Mouse (Mus musculus): ENCODE measurements around the gene Chl1. TPM values are rescaled to one million over a fixed set of nuclear protein-coding genes. Genes with fewer than 3 reads are reported as not detected.
A peak's percentile ranks its signal among the peaks of the same experiment; 100 is the strongest.

Gene Chl1
- polyA plus RNA-seq, 1 experiment from 2014 or later: 52.5 TPM

DNA sequence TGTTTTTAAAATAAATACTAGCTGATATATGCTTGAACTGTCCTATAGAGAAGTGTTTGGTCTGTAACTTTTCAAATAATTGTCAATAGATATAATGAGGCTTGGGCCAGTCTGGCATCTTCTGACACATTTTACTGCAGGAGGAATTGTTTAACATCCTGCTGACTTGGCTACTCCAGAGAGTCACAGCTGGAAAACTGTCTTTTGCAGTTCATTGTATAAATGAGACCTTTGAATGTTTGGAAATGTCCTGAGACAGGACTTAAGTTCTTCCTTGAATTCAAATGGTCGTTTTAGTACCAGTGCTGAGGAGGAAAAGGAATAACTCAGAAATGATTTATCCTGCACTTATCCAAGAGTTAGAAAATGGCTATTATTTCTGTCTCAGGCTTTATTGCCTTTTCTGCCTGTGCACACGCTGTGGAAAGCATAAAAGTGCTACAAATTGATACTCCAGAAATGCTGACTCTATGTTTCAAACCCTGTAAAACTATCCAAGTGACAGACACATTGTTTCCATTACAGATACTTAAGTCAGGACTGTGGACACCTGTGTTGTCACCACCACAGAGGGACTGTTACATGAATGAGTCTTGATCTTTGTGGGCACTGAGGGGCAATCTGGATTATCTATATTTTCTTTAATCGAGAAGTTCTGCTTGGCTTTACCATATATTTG, 105.7 kb downstream of the Chl1 start:
- peak; percentile 48; the same call in 1 of the 2 replicates for ATAC-seq (ENCODE audit: low read depth)
- no peaks in the 10 kb centered on the region for H3K36me3 ChIP-seq
- H3K27me3 ChIP-seq: no peaks in the 10 kb centered on the region
- H3K4me1 ChIP-seq (replicated peaks): peaks cover 31% of the 10 kb centered on the region
- H3K4me2 ChIP-seq: no peak overlapping the region
- peak overlapping the region; percentile 29; the same call in 1 of the 2 replicates for H3K27ac ChIP-seq (replicated peaks)
- no peak overlapping the region for H3K4me3 ChIP-seq
- no peaks in the 10 kb centered on the region for H3K9me3 ChIP-seq
- no peak overlapping the region for H3K9ac ChIP-seq
- WGBS: 24% methylated on average over 3 of the region's 3 CpGs

DNA sequence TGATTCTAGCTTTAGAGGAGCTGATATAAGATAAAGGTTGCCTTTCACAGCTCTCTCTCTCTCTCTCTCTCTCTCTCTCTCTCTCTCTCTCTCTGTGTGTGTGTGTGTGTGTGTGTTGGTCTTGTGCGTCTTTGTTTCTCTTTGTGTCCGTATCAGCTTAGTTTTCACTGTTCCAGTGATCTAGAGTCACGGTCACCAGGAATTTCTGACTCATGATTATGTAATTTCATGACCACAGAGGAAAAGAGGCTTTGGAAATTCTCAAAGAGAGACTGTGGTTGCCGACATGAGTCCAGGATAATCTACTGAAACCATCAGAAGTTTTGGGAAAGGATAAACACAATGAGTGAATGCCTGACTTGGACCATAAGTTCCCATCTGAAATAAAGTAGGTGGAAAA, 110.5 kb downstream of the Chl1 start:
- no peak overlapping the region for H3K27ac ChIP-seq (replicated peaks)
- no peak overlapping the region for H3K4me2 ChIP-seq
- H3K9me3 ChIP-seq: no peaks in the 10 kb centered on the region
- no peaks in the 10 kb centered on the region for H3K36me3 ChIP-seq
- peaks cover 16% of the 10 kb centered on the region for H3K4me1 ChIP-seq (replicated peaks)
- WGBS: 71% methylated on average over 4 of the region's 4 CpGs
- ATAC-seq (ENCODE audit: low read depth): no peak
- no peak overlapping the region for H3K4me3 ChIP-seq
- H3K27me3 ChIP-seq: no peaks in the 10 kb centered on the region
- no peak overlapping the region for H3K9ac ChIP-seq

DNA sequence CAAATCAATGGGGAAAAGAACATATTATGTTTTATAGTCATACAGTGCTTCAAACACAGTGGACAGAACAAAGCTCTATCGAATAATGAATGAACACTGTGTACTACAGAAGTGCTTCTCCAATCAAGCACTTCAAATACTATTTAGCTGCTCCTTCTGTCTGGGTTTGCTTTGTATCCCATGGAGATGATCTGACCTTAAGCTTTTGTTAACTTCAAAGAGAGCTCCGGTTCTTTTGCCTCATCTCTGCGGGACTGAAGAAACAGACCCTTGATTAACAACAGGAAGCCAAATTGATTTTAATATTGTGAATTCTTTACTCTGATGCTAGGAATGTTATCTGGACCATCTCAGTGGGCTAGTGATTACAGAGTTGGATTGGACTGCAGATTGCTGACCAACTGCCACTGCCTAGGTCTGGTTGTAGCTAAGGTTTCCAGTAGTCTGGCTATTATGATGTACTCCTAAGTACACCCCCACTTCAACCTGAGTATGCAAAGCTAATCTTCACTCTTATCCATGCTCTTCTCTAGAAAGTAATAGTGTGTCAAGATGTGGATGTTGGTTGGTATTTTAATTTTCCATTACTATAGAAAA, 111.8 kb downstream of the Chl1 start:
- 16% methylated on average over 3 of the region's 3 CpGs for WGBS
- ATAC-seq (ENCODE audit: low read depth): no peak
- Histone ChIP-seq H3K4me2 (no peak overlapping the region), H3K9me3 (no peaks in the 10 kb centered on the region), H3K27me3 (no peaks in the 10 kb centered on the region), H3K4me1 (replicated peaks) (peaks cover 11% of the 10 kb centered on the region), H3K36me3 (no peaks in the 10 kb centered on the region), H3K9ac (no peak overlapping the region), H3K4me3 (no peak overlapping the region), H3K27ac (replicated peaks) (no peak overlapping the region)

DNA sequence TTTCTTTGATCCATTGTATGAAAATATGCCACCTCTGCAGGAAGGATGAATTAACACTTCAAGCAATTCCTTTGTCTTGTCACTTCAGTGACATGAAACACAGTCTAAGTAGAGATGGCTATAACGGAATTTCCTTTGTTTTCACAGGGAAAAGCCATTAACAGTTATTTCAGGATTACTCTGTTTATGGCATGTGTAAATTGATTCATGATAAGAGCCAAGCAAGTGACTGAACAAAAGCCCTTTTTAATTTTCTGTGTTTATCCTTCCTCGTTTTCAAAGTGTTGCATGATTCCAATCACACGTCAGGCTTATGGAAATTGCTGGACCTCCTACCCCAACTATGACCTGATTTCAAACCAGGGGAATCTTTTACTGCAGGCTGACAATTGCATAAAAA, 122.5 kb downstream of the Chl1 start:
- peak overlapping the region; percentile 67 for H3K27ac ChIP-seq (replicated peaks)
- H3K4me1 ChIP-seq (replicated peaks): 0 out of 2 replicates have a peak, but pooled peaks cover 4% of the 10 kb centered on the region
- no peak overlapping the region for H3K4me3 ChIP-seq
- no peak overlapping the region for H3K9ac ChIP-seq
- H3K27me3 ChIP-seq: no peaks in the 10 kb centered on the region
- no peaks in the 10 kb centered on the region for H3K36me3 ChIP-seq
- no peak overlapping the region for H3K4me2 ChIP-seq
- WGBS: 16% methylated on average over 3 of the region's 3 CpGs
- H3K9me3 ChIP-seq: no peaks in the 10 kb centered on the region
- no peak for ATAC-seq (ENCODE audit: low read depth)

DNA sequence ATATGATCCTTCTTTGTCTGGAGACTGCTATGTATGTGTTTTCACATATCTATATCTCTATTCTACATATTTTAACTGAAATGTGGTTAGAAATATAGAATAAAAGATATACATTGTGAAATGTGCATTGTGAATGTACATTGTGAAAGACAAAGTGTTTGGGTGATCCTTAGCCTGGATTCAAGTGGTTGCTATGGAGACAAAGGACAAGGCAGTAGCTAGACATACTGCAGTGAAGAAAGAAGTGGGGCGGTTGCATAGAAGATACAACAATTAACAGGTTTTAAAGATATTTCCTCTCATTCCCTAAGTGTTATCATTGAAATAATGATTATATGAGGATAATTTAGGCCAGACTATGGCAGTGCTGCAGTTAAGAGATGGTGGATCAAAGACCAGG, 146.4 kb downstream of the Chl1 start:
- no peak overlapping the region for H3K27ac ChIP-seq (replicated peaks)
- H3K9ac ChIP-seq: no peak overlapping the region
- WGBS: 18% methylated on average over 1 of the region's 1 CpGs
- H3K36me3 ChIP-seq: 0 out of 2 replicates have a peak, but pooled peaks cover 4% of the 10 kb centered on the region
- H3K27me3 ChIP-seq: no peaks in the 10 kb centered on the region
- H3K9me3 ChIP-seq: no peaks in the 10 kb centered on the region
- H3K4me3 ChIP-seq: no peak overlapping the region
- ATAC-seq (ENCODE audit: low read depth): no peak
- no peak overlapping the region for H3K4me2 ChIP-seq
- no peaks in the 10 kb centered on the region for H3K4me1 ChIP-seq (replicated peaks)

DNA sequence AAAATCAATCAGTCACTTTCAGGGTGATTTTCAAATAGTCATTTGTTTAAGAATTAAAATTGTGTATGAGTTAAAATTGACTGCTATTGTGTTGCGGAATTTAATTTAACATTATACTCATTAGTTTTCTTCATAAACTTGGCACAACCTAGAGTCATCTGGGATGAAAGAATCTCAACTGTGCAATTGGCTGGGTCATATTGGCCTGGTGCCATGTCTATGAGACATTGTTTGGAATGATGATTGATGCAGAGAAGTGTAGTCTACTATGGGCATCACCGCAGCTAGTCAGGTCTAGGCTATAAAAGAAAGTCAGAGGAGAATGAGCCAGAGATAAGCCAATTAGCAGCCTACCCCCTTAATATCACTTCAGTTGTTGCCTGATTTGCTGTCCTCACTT, 148.8 kb downstream of the Chl1 start:
- Histone ChIP-seq H3K27ac (replicated peaks) (no peak overlapping the region), H3K4me3 (no peak overlapping the region), H3K9ac (no peak overlapping the region), H3K36me3 (no peaks in the 10 kb centered on the region), H3K4me2 (no peak overlapping the region), H3K27me3 (no peaks in the 10 kb centered on the region), H3K9me3 (no peaks in the 10 kb centered on the region), H3K4me1 (replicated peaks) (no peaks in the 10 kb centered on the region)
- ATAC-seq (ENCODE audit: low read depth): no peak
- 88% methylated on average over 2 of the region's 2 CpGs for WGBS

DNA sequence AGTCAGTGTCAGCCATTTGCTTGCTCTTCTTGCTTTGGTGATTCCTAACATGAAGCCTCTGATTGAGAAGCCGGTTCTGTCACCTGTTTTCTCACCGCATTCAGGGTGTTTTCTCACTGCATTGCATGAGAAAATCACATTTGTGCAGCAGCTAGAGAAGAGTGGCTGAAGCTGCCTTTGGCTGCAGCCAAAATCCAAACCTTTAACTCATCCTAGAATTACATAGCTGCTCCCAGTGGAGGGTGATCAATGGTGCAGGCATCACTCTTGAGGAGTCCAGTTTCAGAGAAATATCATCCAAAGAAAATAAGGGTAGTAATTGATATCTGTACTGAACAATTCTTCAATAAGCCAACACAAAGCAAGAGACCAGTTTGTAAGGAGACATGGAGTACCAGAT, 154.8 kb downstream of the Chl1 start:
- Histone ChIP-seq H3K4me2 (no peak overlapping the region), H3K4me3 (no peak overlapping the region), H3K36me3 (no peaks in the 10 kb centered on the region), H3K9me3 (no peaks in the 10 kb centered on the region), H3K4me1 (replicated peaks) (no peaks in the 10 kb centered on the region), H3K27me3 (no peaks in the 10 kb centered on the region), H3K27ac (replicated peaks) (0 out of 2 replicates have a peak overlapping the region, but pooled peaks have one; percentile 13), H3K9ac (no peak overlapping the region)
- 86% methylated on average over 2 of the region's 2 CpGs for WGBS
- no peak for ATAC-seq (ENCODE audit: low read depth)

DNA sequence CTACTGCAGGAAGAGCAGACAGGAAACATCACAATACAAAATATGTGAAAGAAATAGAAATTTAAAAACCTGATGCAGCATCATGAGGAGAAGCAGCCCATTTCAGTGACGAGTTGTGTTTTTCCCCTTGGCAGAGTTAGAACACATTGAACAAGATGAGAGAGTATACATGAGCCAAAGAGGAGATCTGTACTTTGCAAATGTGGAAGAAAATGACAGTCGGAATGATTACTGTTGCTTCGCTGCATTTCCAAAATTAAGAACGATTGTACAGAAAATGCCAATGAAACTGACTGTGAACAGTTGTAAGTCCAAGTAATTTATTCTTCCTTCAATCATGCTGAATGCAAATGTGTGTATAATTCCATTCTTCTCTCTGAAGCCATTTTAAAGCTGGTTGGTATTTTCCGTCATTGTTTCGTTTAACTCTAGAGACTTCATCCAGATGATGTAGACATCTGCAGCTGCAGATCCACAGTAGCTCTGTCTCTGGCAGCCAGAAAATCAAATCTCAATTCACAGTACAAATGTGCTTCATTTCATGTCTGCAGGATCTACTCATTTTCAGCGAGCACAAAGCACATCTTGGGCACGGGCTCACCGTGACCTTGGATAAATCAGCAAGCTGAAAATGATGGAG, 155.4 kb downstream of the Chl1 start:
- Histone ChIP-seq H3K4me3 (no peak overlapping the region), H3K9ac (no peak overlapping the region), H3K27me3 (no peaks in the 10 kb centered on the region), H3K4me1 (replicated peaks) (no peaks in the 10 kb centered on the region), H3K27ac (replicated peaks) (peak overlapping the region; percentile 65; the same call in 1 of the 2 replicates), H3K36me3 (no peaks in the 10 kb centered on the region), H3K9me3 (no peaks in the 10 kb centered on the region), H3K4me2 (no peak overlapping the region)
- no peak for ATAC-seq (ENCODE audit: low read depth)
- WGBS: 83% methylated on average over 9 of the region's 9 CpGs

DNA sequence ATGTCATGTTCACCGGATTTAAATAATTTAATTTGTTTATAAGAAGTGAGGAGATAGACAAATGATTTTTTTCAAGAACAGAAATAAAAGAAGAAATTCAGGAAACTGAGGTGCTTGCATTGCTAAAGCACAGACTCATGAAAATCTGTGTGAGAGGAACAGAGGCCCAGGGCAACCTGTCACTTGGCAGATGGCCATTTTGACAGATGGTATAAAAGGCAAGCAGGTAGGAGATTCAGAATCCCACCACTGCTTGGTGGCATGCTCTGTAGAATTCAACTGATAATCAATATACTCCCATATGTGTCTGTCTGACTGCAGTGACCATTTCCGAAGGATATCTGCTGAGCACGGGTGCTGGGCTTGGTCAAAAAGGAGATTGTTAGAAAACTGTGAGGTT, 162.7 kb downstream of the Chl1 start:
- Histone ChIP-seq H3K27ac (replicated peaks) (no peak overlapping the region), H3K9me3 (no peaks in the 10 kb centered on the region), H3K27me3 (no peaks in the 10 kb centered on the region), H3K4me2 (no peak overlapping the region), H3K4me1 (replicated peaks) (no peaks in the 10 kb centered on the region; the same call in 1 of the 2 replicates), H3K36me3 (no peaks in the 10 kb centered on the region), H3K4me3 (no peak overlapping the region), H3K9ac (no peak overlapping the region)
- WGBS: 86% methylated on average over 3 of the region's 3 CpGs
- ATAC-seq (ENCODE audit: low read depth): no peak

DNA sequence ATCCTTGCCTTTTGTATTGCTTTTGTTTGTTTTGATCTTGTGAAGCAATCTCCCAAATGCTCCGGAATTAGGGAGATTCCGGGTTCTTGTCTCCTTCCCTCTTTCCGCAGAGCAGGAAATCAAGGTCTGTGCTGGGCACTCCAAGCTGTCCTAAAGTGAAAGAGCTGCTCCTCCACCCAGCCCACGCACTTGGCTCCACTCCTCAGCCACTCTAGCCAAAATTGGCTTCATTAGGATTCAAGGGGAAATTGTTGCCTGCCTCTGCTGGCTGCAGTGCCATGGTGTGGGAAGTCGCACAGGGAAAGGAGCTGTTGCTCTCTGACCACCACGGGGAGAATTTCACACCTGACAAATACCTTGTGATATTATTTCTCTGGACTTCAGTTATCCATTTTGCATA, 163.9 kb downstream of the Chl1 start:
- Histone ChIP-seq H3K4me3 (no peak overlapping the region), H3K27ac (replicated peaks) (0 out of 2 replicates have a peak overlapping the region, but pooled peaks have one; percentile 23), H3K9me3 (no peaks in the 10 kb centered on the region), H3K4me1 (replicated peaks) (no peaks in the 10 kb centered on the region; the same call in 1 of the 2 replicates), H3K4me2 (no peak overlapping the region), H3K9ac (no peak overlapping the region), H3K27me3 (no peaks in the 10 kb centered on the region), H3K36me3 (0 out of 2 replicates have a peak, but pooled peaks cover 2% of the 10 kb centered on the region)
- WGBS: 78% methylated on average over 6 of the region's 6 CpGs
- no peak for ATAC-seq (ENCODE audit: low read depth)

DNA sequence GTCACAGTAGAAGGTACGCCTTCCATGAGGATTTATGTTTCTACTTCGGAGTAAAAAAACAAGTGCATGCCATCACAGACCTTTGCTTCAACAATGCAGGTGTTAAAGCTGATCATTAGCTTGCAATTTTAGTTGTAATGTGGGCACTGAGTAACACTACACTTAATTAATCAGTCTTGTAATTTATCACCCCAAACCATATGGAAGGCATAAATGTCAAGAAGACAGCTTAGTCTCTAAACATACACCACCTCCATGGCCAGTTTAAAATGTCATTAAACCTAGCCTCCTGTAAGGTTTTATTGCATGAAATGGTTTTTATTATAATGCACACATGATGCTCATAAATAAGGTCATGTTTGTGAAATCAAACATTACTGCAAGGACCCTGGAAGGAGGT, 164.8 kb downstream of the Chl1 start:
- Histone ChIP-seq H3K4me3 (no peak overlapping the region), H3K9ac (no peak overlapping the region), H3K27me3 (no peaks in the 10 kb centered on the region), H3K27ac (replicated peaks) (no peak overlapping the region), H3K36me3 (0 out of 2 replicates have a peak, but pooled peaks cover 3% of the 10 kb centered on the region), H3K9me3 (no peaks in the 10 kb centered on the region), H3K4me2 (no peak overlapping the region), H3K4me1 (replicated peaks) (no peaks in the 10 kb centered on the region; the same call in 1 of the 2 replicates)
- WGBS: 64% methylated on average over 2 of the region's 2 CpGs
- ATAC-seq (ENCODE audit: low read depth): no peak

DNA sequence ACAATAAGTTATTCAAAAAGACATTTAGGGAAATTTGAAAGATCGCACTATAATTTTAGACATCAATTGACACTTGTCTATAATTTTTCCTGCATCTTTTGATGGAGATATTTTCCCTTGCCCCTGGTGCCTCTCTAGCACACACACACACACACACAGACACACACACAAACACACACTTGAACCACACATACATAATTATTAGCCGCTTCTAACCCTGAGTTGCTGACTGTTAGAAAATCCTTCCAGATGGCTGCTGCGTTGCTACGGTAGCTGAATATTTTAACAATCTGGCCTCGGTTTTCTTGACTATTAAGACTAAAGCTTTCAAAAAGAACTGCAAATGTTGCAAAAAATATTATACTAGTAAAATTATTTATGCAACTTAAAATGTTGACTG, 166.3 kb downstream of the Chl1 start:
- no peak overlapping the region for H3K4me2 ChIP-seq
- H3K27me3 ChIP-seq: no peaks in the 10 kb centered on the region
- no peak overlapping the region for H3K27ac ChIP-seq (replicated peaks)
- 43% methylated on average over 5 of the region's 5 CpGs for WGBS
- H3K9me3 ChIP-seq: no peaks in the 10 kb centered on the region
- 0 out of 2 replicates have a peak, but pooled peaks cover 3% of the 10 kb centered on the region for H3K36me3 ChIP-seq
- H3K4me1 ChIP-seq (replicated peaks): no peaks in the 10 kb centered on the region; the same call in 1 of the 2 replicates
- H3K9ac ChIP-seq: no peak overlapping the region
- H3K4me3 ChIP-seq: no peak overlapping the region
- ATAC-seq (ENCODE audit: low read depth): no peak

Data from neural tube, embryonic 13.5 days (tissue).